Mouse (Mus musculus) ES-E14 (cell line): Measurements from ENCODE around the gene Tnnt3. TPM values are rescaled to one million over a fixed set of nuclear protein-coding genes. Genes with fewer than 3 reads are reported as not detected.

Experiments used
- DNase-seq: peaks from one replicate; pipeline ENCODE4 v3.0.0-alpha.2; 2013; ENCODE audit warnings: low read depth, low spot score
- H3K27ac ChIP-seq: 2 replicates; pipeline ENCODE4 v1.5.1; 2012; ENCODE audit warnings: low read depth, mild to moderate bottlenecking, low read length, moderate library complexity, mixed read lengths; ENCODE audit not compliant: poor library complexity, insufficient read depth, severe bottlenecking
- H3K36me3 ChIP-seq: 2 replicates; pipeline ENCODE4 v1.6.1; 2012; ENCODE audit warnings: mild to moderate bottlenecking, low read length, moderate library complexity, mixed read lengths; ENCODE audit not compliant: control insufficient read depth, poor library complexity, insufficient read depth, severe bottlenecking
- H3K4me1 ChIP-seq, 2 experiments: fragments of 150-350 bp in 1 of 2; sonication (generic) in 1 of 2; 2 replicates each; pipeline ENCODE4 v1.6.1; 2012; ENCODE audit warnings: low read length in 2 of 2, mild to moderate bottlenecking in 1 of 2, mixed read lengths in 1 of 2; ENCODE audit not compliant: control insufficient read depth in 2 of 2, insufficient read depth in 2 of 2, poor library complexity in 1 of 2
- H3K4me3 ChIP-seq, 2 experiments: fragments of 150-350 bp in 1 of 2; sonication (generic) in 1 of 2; 2 replicates each; pipeline ENCODE4 v1.5.1; 2012; ENCODE audit warnings: low read length in 2 of 2, low read depth in 1 of 2, mild to moderate bottlenecking in 1 of 2, mixed read lengths in 1 of 2; ENCODE audit not compliant: insufficient read depth in 1 of 2, poor library complexity in 1 of 2, severe bottlenecking in 1 of 2
- H3K9ac ChIP-seq: 2 replicates; pipeline ENCODE4 v1.6.1; 2012; ENCODE audit warnings: low read depth, mild to moderate bottlenecking, low read length, mixed read lengths; ENCODE audit not compliant: poor library complexity, insufficient read depth, severe bottlenecking
- H3K9me3 ChIP-seq: fragments of 150-350 bp; sonication (generic); 2 replicates; pipeline ENCODE4 v1.6.1; 2012; ENCODE audit warnings: low read depth, mild to moderate bottlenecking, low read length; ENCODE audit not compliant: control insufficient read depth, insufficient read depth
- CHD2 ChIP-seq: IDR thresholded peaks from 2 replicates; pipeline ENCODE4 v1.6.1; 2014; ENCODE audit warnings: mild to moderate bottlenecking, low read depth, low read length, inconsistent platforms
- HCFC1 ChIP-seq: IDR thresholded peaks from 2 replicates; pipeline ENCODE4 v1.6.1; 2012; ENCODE audit warnings: low read length, inconsistent platforms, borderline replicate concordance; ENCODE audit not compliant: insufficient read depth
- MAFK ChIP-seq: IDR thresholded peaks from 2 replicates; pipeline ENCODE4 v1.6.1; 2014; ENCODE audit warnings: mild to moderate bottlenecking, low read depth, low read length, inconsistent platforms; ENCODE audit not compliant: insufficient read depth
- ZC3H11A ChIP-seq: IDR thresholded peaks from 2 replicates; pipeline ENCODE4 v1.6.1; 2012; ENCODE audit warnings: low read depth, mild to moderate bottlenecking, inconsistent platforms, low read length, borderline replicate concordance
- ZNF384 ChIP-seq: IDR thresholded peaks from 2 replicates; pipeline ENCODE4 v1.6.1; 2012; ENCODE audit warnings: low read depth, low read length, inconsistent platforms
- in situ Hi-C, 2 experiments: fragments of 600-800 bp; cut with MboI; formaldehyde crosslinking; loops; one replicate each; pipeline ENCODE4 v1.15.1; 2025; ENCODE audit warnings: low sequenced_read_pairs in 2 of 2, inconsistent platforms in 1 of 2; ENCODE audit not compliant: unreplicated experiment in 2 of 2
- total RNA-seq: library from RNA; depleted of rRNA; stranded (reverse); fragments of 300-350 nt; gene quantifications from 2 replicates; pipeline ENCODE4 v1.2.3, GENCODE M21; 2012

The Tnnt3 gene
- total RNA-seq, 1 experiment, result 6.4 TPM

DNA sequence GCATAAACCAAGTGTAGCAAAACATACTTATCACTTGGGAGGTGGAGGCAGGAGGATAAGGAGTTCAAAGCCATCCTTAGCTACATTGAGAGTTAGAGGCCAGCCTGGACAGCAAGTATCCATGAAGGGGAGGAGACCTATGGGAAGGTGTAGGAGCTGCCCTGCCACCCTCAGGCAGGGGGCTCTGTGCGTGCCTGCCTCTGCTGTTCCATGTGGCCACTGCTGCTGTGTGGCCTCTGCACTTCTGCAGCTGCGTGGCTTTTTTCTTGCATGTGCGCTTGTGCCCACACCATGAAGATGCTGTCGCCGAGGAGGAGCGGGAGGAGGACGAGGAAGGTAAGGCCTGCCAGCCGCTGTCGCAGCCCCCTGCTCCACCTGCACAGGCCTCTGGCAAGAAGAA, 8.8 kb downstream of the Tnnt3 start:
- no peak for DNase-seq

DNA sequence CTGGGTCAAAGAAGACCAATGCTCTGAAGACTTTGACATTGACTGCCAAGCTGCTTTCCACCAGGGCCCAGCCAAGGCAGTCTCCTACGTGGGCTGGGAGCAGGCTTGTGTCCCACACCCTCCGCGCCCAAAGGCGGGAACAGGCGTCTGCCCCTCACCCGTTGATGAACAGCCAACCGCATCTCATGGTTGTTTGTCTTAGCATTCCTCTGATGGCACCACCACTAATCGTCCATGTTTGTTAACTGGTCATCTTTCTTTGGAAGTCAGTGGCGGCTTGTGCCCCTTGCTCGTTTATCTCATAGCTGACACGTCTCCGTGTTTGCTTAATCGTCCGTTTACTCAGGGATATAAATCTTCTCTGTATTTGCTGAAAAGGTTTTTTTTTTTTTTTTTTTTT, 10.9 kb downstream of the Tnnt3 start:
- Histone ChIP-seq H3K36me3 (no peaks in the 10 kb centered on the region), H3K9me3 (no peaks in the 10 kb centered on the region), H3K4me1 (peaks cover 0 to 15% of the 10 kb centered on the region in 2 experiments; a peak in 1 of 4 replicates), H3K9ac (no peak overlapping the region), H3K4me3 (no peak overlapping the region), H3K27ac (no peak overlapping the region)
- TF ChIP-seq ZNF384 (peak; percentile 49; the same call in 1 of the 2 replicates), ZC3H11A (no peak)
- in situ Hi-C loops, result no loop called here
- no peak for DNase-seq

More for the DNA sequence above, 8.8 kb downstream of the Tnnt3 start:
- no peak overlapping the region for H3K27ac ChIP-seq
- H3K4me1 ChIP-seq, result peaks cover 0 to 15% of the 10 kb centered on the region in 2 experiments; a peak in 1 of 4 replicates
- in situ Hi-C loops, result no loop called here
- H3K9me3 ChIP-seq, result no peaks in the 10 kb centered on the region
- TF ChIP-seq MAFK, result no peak
- TF ChIP-seq ZNF384, result no peak
- TF ChIP-seq ZC3H11A, result no peak
- no peak for TF ChIP-seq HCFC1
- TF ChIP-seq CHD2, result no peak
- H3K9ac ChIP-seq, result no peak overlapping the region
- H3K36me3 ChIP-seq, result no peaks in the 10 kb centered on the region
- no peak overlapping the region for H3K4me3 ChIP-seq

DNA sequence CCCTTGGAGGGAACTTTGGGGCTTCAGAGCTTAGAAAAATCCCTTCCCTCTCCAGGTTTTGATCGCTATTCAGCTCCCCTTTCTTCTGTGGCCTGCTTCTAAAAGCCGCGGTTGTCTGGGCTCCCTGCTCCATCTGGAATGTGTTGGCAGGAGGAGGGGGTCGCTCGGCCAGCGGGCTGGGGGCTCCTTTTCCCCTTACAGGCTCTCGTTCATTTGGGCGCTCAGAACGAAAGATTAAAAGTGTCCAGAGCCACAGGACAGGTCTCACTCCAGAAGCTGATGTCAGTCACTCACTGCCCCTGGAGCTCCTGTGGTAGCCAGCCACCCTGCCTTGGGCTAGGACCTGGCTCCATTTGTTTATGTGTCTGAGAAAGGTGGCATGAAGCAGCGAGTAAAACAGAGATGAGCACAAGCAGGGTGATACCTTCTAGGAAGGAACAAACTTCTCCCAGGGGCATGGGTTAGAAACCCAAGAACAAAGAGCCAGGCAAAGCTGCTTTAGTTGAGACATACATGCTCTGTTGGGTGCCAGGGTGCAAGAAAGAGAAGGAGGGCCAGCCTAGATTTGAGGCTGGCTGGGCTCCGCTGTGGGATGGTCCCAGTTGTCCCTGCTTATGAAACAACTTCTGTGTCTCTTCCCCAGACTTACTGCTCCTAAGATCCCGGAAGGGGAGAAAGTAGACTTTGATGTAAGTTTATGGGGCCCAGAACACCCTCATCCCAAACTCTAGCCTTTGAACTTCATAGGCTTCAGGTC, 11.6 kb downstream of the Tnnt3 start:
- TF ChIP-seq ZNF384, result no peak; the same call in 1 of the 2 replicates
- no peak for TF ChIP-seq CHD2
- TF ChIP-seq HCFC1, result no peak
- TF ChIP-seq MAFK, result no peak
- TF ChIP-seq ZC3H11A, result no peak
- no peak for DNase-seq
- Histone ChIP-seq H3K9me3 (no peaks in the 10 kb centered on the region), H3K4me3 (no peak overlapping the region), H3K36me3 (no peaks in the 10 kb centered on the region), H3K4me1 (peaks cover 0 to 14% of the 10 kb centered on the region in 2 experiments; a peak in 1 of 4 replicates), H3K27ac (no peak overlapping the region), H3K9ac (no peak overlapping the region)
- in situ Hi-C loops, result no loop called here

DNA sequence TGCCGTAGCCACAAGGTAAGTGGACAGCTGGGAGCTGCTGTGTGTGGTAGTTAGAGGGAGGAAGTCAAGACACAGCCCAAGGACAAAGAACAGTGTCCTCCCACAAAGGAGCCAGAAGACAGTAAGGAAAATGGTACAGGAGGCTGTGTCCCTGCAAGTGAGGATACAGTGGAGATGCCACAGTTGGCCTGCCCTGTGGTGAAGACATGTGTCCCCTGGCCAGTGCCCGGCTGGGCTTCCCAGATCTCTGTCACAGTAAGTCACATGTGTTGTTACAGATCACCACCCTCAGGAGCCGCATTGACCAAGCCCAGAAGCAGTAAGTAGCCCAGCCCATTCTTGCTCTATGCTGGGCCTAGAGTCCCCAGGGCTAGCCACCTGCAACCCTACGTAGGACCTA, 15.4 kb downstream of the Tnnt3 start:
- H3K9me3 ChIP-seq, result no peaks in the 10 kb centered on the region
- DNase-seq, result no peak
- in situ Hi-C loops, result no loop called here
- no peaks in the 10 kb centered on the region for H3K36me3 ChIP-seq
- H3K27ac ChIP-seq, result no peak overlapping the region
- TF ChIP-seq ZC3H11A, result no peak
- TF ChIP-seq ZNF384, result no peak
- TF ChIP-seq MAFK, result no peak
- no peak overlapping the region for H3K4me3 ChIP-seq
- peaks cover 0 to 3% of the 10 kb centered on the region in 2 experiments; a peak in 1 of 4 replicates for H3K4me1 ChIP-seq
- H3K9ac ChIP-seq, result no peak overlapping the region
